Mouse (Mus musculus) MEL (cell line): ENCODE measurements around the gene Hells. TPM values are rescaled to one million over a fixed set of nuclear protein-coding genes. Genes with fewer than 3 reads are reported as not detected.

Source experiments
- DNase-seq: peaks from one replicate; pipeline ENCODE4 v3.0.0; 2011; ENCODE audit warnings: low read depth, low spot score
- H3K27ac ChIP-seq: 2 replicates; pipeline ENCODE4 v1.5.1; 2012; ENCODE audit warnings: low read depth, mild to moderate bottlenecking, control low read depth, low read length, moderate library complexity; ENCODE audit not compliant: control insufficient read depth
- H3K27me3 ChIP-seq, 2 experiments: fragments of 150-350 bp in 1 of 2; sonication (generic) in 1 of 2; 2 replicates each; pipeline ENCODE4 v1.6.1; 2012; ENCODE audit warnings: low read length in 2 of 2, mild to moderate bottlenecking in 2 of 2, improper control_type of control experiment in 1 of 2, moderate library complexity in 1 of 2; ENCODE audit not compliant: insufficient read depth in 2 of 2, control insufficient read depth in 1 of 2
- H3K36me3 ChIP-seq, 2 experiments: 2 replicates each; pipeline ENCODE4 v1.6.1; 2012 to 2014; ENCODE audit warnings: low read length in 2 of 2, improper control_type of control experiment in 1 of 2, inconsistent platforms in 1 of 2, mild to moderate bottlenecking in 1 of 2; ENCODE audit not compliant: insufficient read depth in 2 of 2, control insufficient read depth in 1 of 2
- H3K4me1 ChIP-seq, 2 experiments: fragments of 150-350 bp in 1 of 2; sonication (generic) in 1 of 2; 2 replicates each; pipeline ENCODE4 v1.6.1; 2012; ENCODE audit warnings: low read length in 2 of 2, improper control_type of control experiment in 1 of 2, mild to moderate bottlenecking in 1 of 2; ENCODE audit not compliant: insufficient read depth in 2 of 2, control insufficient read depth in 1 of 2
- H3K4me3 ChIP-seq, 2 experiments: fragments of 150-350 bp in 1 of 2; sonication (generic) in 1 of 2; 2 replicates each; pipeline ENCODE4 v1.5.1; 2012; ENCODE audit warnings: low read depth in 2 of 2, low read length in 2 of 2, mild to moderate bottlenecking in 2 of 2, moderate library complexity in 2 of 2, control low read depth in 1 of 2, improper control_type of control experiment in 1 of 2; ENCODE audit not compliant: control insufficient read depth in 1 of 2, insufficient read depth in 1 of 2
- H3K79me2 ChIP-seq: 2 replicates; pipeline ENCODE4 v1.6.1; 2012; ENCODE audit warnings: mild to moderate bottlenecking, low read length, moderate library complexity; ENCODE audit not compliant: control insufficient read depth, poor library complexity, insufficient read depth
- H3K9ac ChIP-seq: 2 replicates; pipeline ENCODE4 v1.6.1; 2012; ENCODE audit warnings: low read depth, mild to moderate bottlenecking, control low read depth, low read length, moderate library complexity; ENCODE audit not compliant: control insufficient read depth, poor library complexity, severe bottlenecking
- H3K9me3 ChIP-seq: fragments of 150-350 bp; sonication (generic); replicated peaks from 2 replicates; pipeline ENCODE4 v1.6.1; 2012; ENCODE audit warnings: mild to moderate bottlenecking, low read length, improper control_type of control experiment, moderate library complexity; ENCODE audit not compliant: insufficient read depth
- BHLHE40 ChIP-seq: IDR thresholded peaks from 2 replicates; pipeline ENCODE4 v1.6.1; 2012; ENCODE audit warnings: low read depth, mild to moderate bottlenecking, inconsistent platforms, low read length, improper control_type of control experiment, borderline replicate concordance
- CHD1 ChIP-seq: IDR thresholded peaks from 2 replicates; pipeline ENCODE4 v1.6.1; 2012; ENCODE audit warnings: low read depth, mild to moderate bottlenecking, inconsistent platforms, low read length, improper control_type of control experiment
- EP300 ChIP-seq, 2 experiments: IDR thresholded peaks; 2 replicates each; pipeline ENCODE4 v1.6.1; 2011; ENCODE audit warnings: improper control_type of control experiment in 2 of 2, low read length in 2 of 2, low read depth in 1 of 2, mild to moderate bottlenecking in 1 of 2
- GATA1 ChIP-seq: IDR thresholded peaks from 2 replicates; pipeline ENCODE4 v1.6.1; 2011; ENCODE audit warnings: low read depth, low read length, improper control_type of control experiment
- JUND ChIP-seq: IDR thresholded peaks from 2 replicates; pipeline ENCODE4 v1.6.1; 2011; ENCODE audit warnings: low read depth, mild to moderate bottlenecking, improper control_type of control experiment, low read length
- KAT2A ChIP-seq: conservative IDR thresholded peaks from 2 replicates; pipeline ENCODE4 v1.6.1; 2012; ENCODE audit warnings: low read depth, low read length, improper control_type of control experiment, inconsistent platforms
- MAFK ChIP-seq: IDR thresholded peaks from 2 replicates; pipeline ENCODE4 v1.6.1; 2011; ENCODE audit warnings: low read depth, mild to moderate bottlenecking, low read length, improper control_type of control experiment, borderline replicate concordance
- MAX ChIP-seq: IDR thresholded peaks from 2 replicates; pipeline ENCODE4 v1.6.1; 2011; ENCODE audit warnings: low read length, improper control_type of control experiment
- MAZ ChIP-seq: IDR thresholded peaks from 2 replicates; pipeline ENCODE4 v1.6.1; 2012; ENCODE audit warnings: low read depth, mild to moderate bottlenecking, inconsistent platforms, low read length, improper control_type of control experiment
- MEF2A ChIP-seq: IDR thresholded peaks from 2 replicates; pipeline ENCODE4 v1.6.1; 2014; ENCODE audit warnings: low read depth, mild to moderate bottlenecking, inconsistent platforms, low read length, improper control_type of control experiment; ENCODE audit not compliant: poor library complexity, insufficient replicate concordance, severe bottlenecking; ENCODE audit errors: extremely low read depth
- MXI1 ChIP-seq: IDR thresholded peaks from 2 replicates; pipeline ENCODE4 v1.6.1; 2011; ENCODE audit warnings: mild to moderate bottlenecking, low read depth, low read length, improper control_type of control experiment
- MYC ChIP-seq: IDR thresholded peaks from 2 replicates; pipeline ENCODE4 v1.6.1; 2011; ENCODE audit warnings: low read depth, mild to moderate bottlenecking, low read length, improper control_type of control experiment, moderate library complexity
- NRF1 ChIP-seq: IDR thresholded peaks from 2 replicates; pipeline ENCODE4 v1.6.1; 2014; ENCODE audit warnings: low read depth, mild to moderate bottlenecking, inconsistent platforms, low read length, improper control_type of control experiment, moderate library complexity; ENCODE audit not compliant: poor library complexity, insufficient read depth, severe bottlenecking
- POLR2A ChIP-seq, 2 experiments: IDR thresholded peaks; 2 replicates each; pipeline ENCODE4 v1.6.1; 2011 to 2012; ENCODE audit warnings: low read length in 2 of 2, mild to moderate bottlenecking in 2 of 2, control low read depth in 1 of 2, improper control_type of control experiment in 1 of 2, low read depth in 1 of 2, moderate library complexity in 1 of 2; ENCODE audit not compliant: control insufficient read depth in 1 of 2, insufficient read depth in 1 of 2, poor library complexity in 1 of 2
- POLR2AphosphoS2 ChIP-seq: IDR thresholded peaks from 2 replicates; pipeline ENCODE4 v1.6.1; 2011; ENCODE audit warnings: low read length, improper control_type of control experiment
- POLR2AphosphoS5 ChIP-seq: IDR thresholded peaks from 2 replicates; pipeline ENCODE4 v1.6.1; 2012; ENCODE audit warnings: low read depth, borderline replicate concordance, mild to moderate bottlenecking, inconsistent platforms, low read length, moderate library complexity, mixed read lengths
- RCOR1 ChIP-seq: IDR thresholded peaks from 2 replicates; pipeline ENCODE4 v1.6.1; 2012; ENCODE audit warnings: low read depth, mild to moderate bottlenecking, inconsistent platforms, low read length, improper control_type of control experiment
- TAL1 ChIP-seq: IDR thresholded peaks from 2 replicates; pipeline ENCODE4 v1.6.1; 2012; ENCODE audit warnings: mild to moderate bottlenecking, inconsistent platforms, low read length, moderate library complexity, mixed read lengths
- TBP ChIP-seq: IDR thresholded peaks from 2 replicates; pipeline ENCODE4 v1.8.0; 2011; ENCODE audit warnings: low read depth, low read length, improper control_type of control experiment
- TCF12 ChIP-seq: IDR thresholded peaks from 2 replicates; pipeline ENCODE4 v1.6.1; 2014; ENCODE audit warnings: low read depth, mild to moderate bottlenecking, inconsistent platforms, low read length, improper control_type of control experiment, moderate library complexity
- UBTF ChIP-seq: IDR thresholded peaks from 2 replicates; pipeline ENCODE4 v1.6.1; 2012; ENCODE audit warnings: low read depth, mild to moderate bottlenecking, inconsistent platforms, low read length, improper control_type of control experiment, moderate library complexity, borderline replicate concordance; ENCODE audit not compliant: insufficient read depth
- USF1 ChIP-seq: IDR thresholded peaks from 2 replicates; pipeline ENCODE4 v1.6.1; 2014; ENCODE audit warnings: low read depth, mild to moderate bottlenecking, inconsistent platforms, low read length, improper control_type of control experiment, moderate library complexity
- ZKSCAN1 ChIP-seq: IDR thresholded peaks from 2 replicates; pipeline ENCODE4 v1.6.1; 2012; ENCODE audit warnings: low read depth, mild to moderate bottlenecking, inconsistent platforms, low read length, improper control_type of control experiment, moderate library complexity
- ZNF384 ChIP-seq: IDR thresholded peaks from 2 replicates; pipeline ENCODE4 v1.6.1; 2012; ENCODE audit warnings: low read depth, mild to moderate bottlenecking, inconsistent platforms, low read length, improper control_type of control experiment
- polyA plus RNA-seq, 2 experiments: library from polyadenylated mRNA; stranded (reverse) in 1 of 2; unstranded in 1 of 2; fragments of >175 nt in 1 of 2; fragments of >200 nt in 1 of 2; gene quantifications; 2 replicates each; pipeline versions ENCODE4 v1.2.1 to v1.2.4; 2012; ENCODE audit warnings: low replicate concordance in 2 of 2, low read depth in 1 of 2; ENCODE audit not compliant: insufficient read length in 2 of 2, insufficient read depth in 1 of 2, missing spikeins in 1 of 2
- total RNA-seq: library from RNA; depleted of rRNA; stranded (reverse); fragments of 300-350 nt; gene quantifications from 2 replicates; pipeline ENCODE4 v1.2.3, GENCODE M21; 2012

Hells gene
- total and polyA plus RNA-seq, 3 experiments, result 56.8 to 159 TPM; not detected in 1

GRCm38 (mm10) chr19:38913786-38914185 is 16.9 kb upstream of the Hells start:
- H3K4me3 ChIP-seq, result no peak overlapping the region
- no peak overlapping the region for H3K9ac ChIP-seq
- H3K27ac ChIP-seq, result no peak overlapping the region
- H3K27me3 ChIP-seq, result no peaks in the 10 kb centered on the region
- no peaks in the 10 kb centered on the region for H3K9me3 ChIP-seq
- H3K4me1 ChIP-seq, result no peaks in the 10 kb centered on the region
- no peak for TF ChIP-seq JUND
- no peak for TF ChIP-seq POLR2AphosphoS2
- TF ChIP-seq POLR2AphosphoS5, result no peak
- no peak for TF ChIP-seq MXI1
- no peak for TF ChIP-seq TBP
- no peak for TF ChIP-seq GATA1
- no peak for TF ChIP-seq MAFK
- TF ChIP-seq TCF12, result no peak
- no peak for TF ChIP-seq NRF1
- TF ChIP-seq UBTF, result no peak
- no peak for TF ChIP-seq BHLHE40
- no peak for TF ChIP-seq MEF2A
- TF ChIP-seq USF1, result no peak
- TF ChIP-seq EP300 (IDR thresholded peaks at IDR 0.05; ENCODE audit: low read depth in 1 of 2, low read length in 2 of 2), result no peak
- TF ChIP-seq MYC, result no peak
- TF ChIP-seq RCOR1, result no peak
- no peak for TF ChIP-seq CHD1
- TF ChIP-seq ZKSCAN1, result no peak
- TF ChIP-seq TAL1, result no peak
- TF ChIP-seq POLR2A (IDR thresholded peaks at IDR 0.05; ENCODE audit: control insufficient read depth in 1 of 2, insufficient read depth in 1 of 2, low read depth in 1 of 2, low read length in 2 of 2, poor library complexity in 1 of 2), result no peak
- H3K79me2 ChIP-seq, result no peaks in the 10 kb centered on the region
- no peak for DNase-seq
- H3K36me3 ChIP-seq, result peaks cover 0 to 6% of the 10 kb centered on the region in 2 experiments; a peak in 2 of 4 replicates

- Histone ChIP-seq H3K36me3 (peaks cover 0 to 6% of the 10 kb centered on the region in 2 experiments; a peak in 2 of 4 replicates), H3K27me3 (no peaks in the 10 kb centered on the region), H3K4me1 (no peaks in the 10 kb centered on the region), H3K9me3 (no peaks in the 10 kb centered on the region), H3K9ac (no peak overlapping the region), H3K79me2 (no peaks in the 10 kb centered on the region), H3K27ac (no peak overlapping the region), H3K4me3 (no peak overlapping the region)
- DNase-seq, result no peak
- TF ChIP-seq EP300 (IDR thresholded peaks at IDR 0.05; ENCODE audit: low read depth in 1 of 2, low read length in 2 of 2), result no peak
- TF ChIP-seq MEF2A, result no peak
- TF ChIP-seq MAFK, result no peak
- no peak for TF ChIP-seq MXI1
- no peak for TF ChIP-seq MAX
- TF ChIP-seq ZNF384, result no peak
- TF ChIP-seq KAT2A, result no peak
- TF ChIP-seq MAZ, result no peak
- no peak for TF ChIP-seq TBP
- TF ChIP-seq RCOR1, result no peak
These were observed 15.8 kb upstream of the Hells start for GRCm38 (mm10) chr19:38914926-38915325.
